Comparison of ENCODE assay signal across 20 mouse cellular contexts in genomic region chr10:19161149-19161548, GRCm38 (mm10).
"Had no signal": no experiment of that assay in that cellular context is flagged by ENCODE, and none has a peak within 500 bp of the region (broad histone marks: within the 10 kb centered on the region; RNA-seq: fewer than 3 reads in every experiment).

No protein-coding gene starts in this region.

- H3K9me3 ChIP-seq: liver, embryonic 13.5 days; liver, embryonic 15.5 days; lung, embryonic 15.5 days; megakaryocyte, embryonic 14.5 days; midbrain, embryonic 13.5 days; midbrain, embryonic 15.5 days; neural tube, embryonic 13.5 days; neural tube, embryonic 15.5 days had no signal

- ATAC-seq: liver, postnatal 0 days; midbrain, embryonic 13.5 days; midbrain, embryonic 15.5 days had no signal

- H3K4me3 ChIP-seq: liver, embryonic 13.5 days; liver, embryonic 15.5 days; lung, embryonic 15.5 days; midbrain, embryonic 13.5 days; midbrain, embryonic 15.5 days; neural tube, embryonic 13.5 days; neural tube, embryonic 15.5 days had no signal

- H3K4me2 ChIP-seq: liver, embryonic 13.5 days; liver, embryonic 15.5 days; lung, embryonic 15.5 days; midbrain, embryonic 11.5 days; midbrain, embryonic 13.5 days; midbrain, embryonic 15.5 days; neural tube, embryonic 13.5 days; neural tube, embryonic 15.5 days had no signal

- DNase-seq: liver, embryonic 13.5 days; liver, postnatal 0 days; lung, adult 2 months; retina, postnatal 1 day; right cerebral cortex, adult 18-20 months; right cerebral cortex, postnatal 25 days; right cerebral cortex, postnatal 4 days; spleen, adult 18-20 months; thymus, adult 18-20 months; thymus, postnatal 14 days; thymus, postnatal 36 days had no signal

- H3K27ac ChIP-seq: liver, embryonic 13.5 days; liver, embryonic 15.5 days; lung, embryonic 15.5 days; macrophage; midbrain, embryonic 13.5 days; midbrain, embryonic 15.5 days; neural tube, embryonic 13.5 days; neural tube, embryonic 15.5 days had no signal

- H3K27me3 ChIP-seq: liver, embryonic 13.5 days; liver, embryonic 15.5 days; lung, embryonic 15.5 days; megakaryocyte, embryonic 14.5 days; midbrain, embryonic 13.5 days; midbrain, embryonic 15.5 days; neural tube, embryonic 13.5 days; neural tube, embryonic 15.5 days had no signal

- H3K4me1 ChIP-seq: liver, embryonic 13.5 days; liver, embryonic 15.5 days; lung, embryonic 15.5 days; midbrain, embryonic 13.5 days; midbrain, embryonic 15.5 days; neural tube, embryonic 13.5 days; neural tube, embryonic 15.5 days had no signal

- H3K9ac ChIP-seq: liver, embryonic 13.5 days; liver, embryonic 15.5 days; liver, postnatal 0 days; lung, embryonic 15.5 days; midbrain, embryonic 13.5 days; midbrain, embryonic 15.5 days; neural tube, embryonic 13.5 days; neural tube, embryonic 15.5 days had no signal

- H3K36me3 ChIP-seq: liver, embryonic 13.5 days; liver, embryonic 15.5 days; lung, embryonic 15.5 days; midbrain, embryonic 13.5 days; midbrain, embryonic 15.5 days; neural tube, embryonic 13.5 days; neural tube, embryonic 15.5 days had no signal
